Mouse (Mus musculus) forebrain, embryonic 14.5 days (tissue): Measurements from ENCODE around the gene Dnajb13. TPM values are rescaled to one million over a fixed set of nuclear protein-coding genes. Genes with fewer than 3 reads are reported as not detected.

Source experiments
- ATAC-seq: fragments of 200-750 bp; cut with Nextera tagmentation; 2 replicates; pipeline ENCODE4 v1.8.0; 2017; ENCODE audit warnings: mild to moderate bottlenecking, moderate library complexity
- DNase-seq: peaks from one replicate; pipeline ENCODE4 v3.0.0-alpha.2; 2015; ENCODE audit warnings: low spot score
- H3K27ac ChIP-seq: fragments of 300-500 bp; sonication (generic); 2 replicates; pipeline ENCODE4 v1.5.1; 2014; ENCODE audit warnings: low read depth, mild to moderate bottlenecking, control low read depth, low read length, moderate library complexity
- H3K27me3 ChIP-seq: fragments of 300-500 bp; sonication (generic); replicated peaks from 2 replicates; pipeline ENCODE4 v1.6.1; 2014; ENCODE audit warnings: low read length, control low read depth, mixed read lengths; ENCODE audit not compliant: control insufficient read depth, insufficient read depth
- H3K36me3 ChIP-seq: fragments of 300-500 bp; sonication (generic); 2 replicates; pipeline ENCODE4 v1.6.1; 2014; ENCODE audit warnings: low read length, control low read depth; ENCODE audit not compliant: control insufficient read depth, insufficient read depth
- H3K4me1 ChIP-seq: fragments of 300-500 bp; sonication (generic); 2 replicates; pipeline ENCODE4 v1.6.1; 2014; ENCODE audit warnings: antibody characterized with exemption, low read length, control low read depth; ENCODE audit not compliant: control insufficient read depth, insufficient read depth
- H3K4me2 ChIP-seq: fragments of 300-500 bp; sonication (generic); 2 replicates; pipeline ENCODE4 v1.6.1; 2014; ENCODE audit warnings: mild to moderate bottlenecking, control low read depth, low read length
- H3K4me3 ChIP-seq: fragments of 300-500 bp; sonication (generic); 2 replicates; pipeline ENCODE4 v1.5.1; 2014; ENCODE audit warnings: low read depth, low read length, control low read depth
- H3K9ac ChIP-seq: fragments of 300-500 bp; sonication (generic); 2 replicates; pipeline ENCODE4 v1.6.1; 2014; ENCODE audit warnings: mild to moderate bottlenecking, low read length, control low read depth, moderate library complexity
- H3K9me3 ChIP-seq: fragments of 300-500 bp; sonication (generic); replicated peaks from 2 replicates; pipeline ENCODE4 v1.6.1; 2016; ENCODE audit warnings: low read length, control low read depth, mixed read lengths; ENCODE audit not compliant: control insufficient read depth
- WGBS: fragments of 180-500 bp; shearing (Covaris S2); extraction: QIAGEN DNeasy Blood & Tissue Kit; methylation state at CpG from one replicate; pipeline ENCODE4 v1.1.7; 2014; 5-methylcytosine and 5-hydroxymethylcytosine counted together
- polyA plus RNA-seq: library from polyadenylated mRNA; unstranded; fragments of >200 nt; fragmentation: Nextera tagmentation; extraction: Ambion mirVana; gene quantifications from 2 replicates; pipeline ENCODE4 v1.2.1, GENCODE M21; 2014

Dnajb13 gene
- polyA plus RNA-seq, 1 experiment from 2014 or later = 5.0 TPM

DNA sequence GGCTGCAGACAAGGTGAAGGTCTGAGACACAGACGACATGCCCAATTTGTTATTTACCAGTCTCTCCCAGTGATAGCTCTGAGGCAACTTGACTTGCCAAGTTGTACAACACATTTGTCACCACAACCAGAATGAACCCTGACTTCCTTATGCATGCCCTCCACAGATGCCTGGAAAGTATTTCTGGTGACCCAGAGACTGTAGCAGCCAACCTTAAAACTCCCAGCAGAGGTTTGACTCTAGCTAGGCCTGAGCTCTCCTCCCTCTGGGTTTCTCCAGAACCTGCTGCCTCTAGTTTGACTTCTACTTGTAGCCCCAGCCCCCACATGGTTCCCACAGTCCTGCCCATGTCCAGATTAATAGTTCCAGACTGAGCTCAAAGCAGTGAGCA, 43.4 kb downstream of the Dnajb13 start:
- H3K4me1 ChIP-seq = no peaks in the 10 kb centered on the region
- no peak overlapping the region for H3K4me3 ChIP-seq

DNA sequence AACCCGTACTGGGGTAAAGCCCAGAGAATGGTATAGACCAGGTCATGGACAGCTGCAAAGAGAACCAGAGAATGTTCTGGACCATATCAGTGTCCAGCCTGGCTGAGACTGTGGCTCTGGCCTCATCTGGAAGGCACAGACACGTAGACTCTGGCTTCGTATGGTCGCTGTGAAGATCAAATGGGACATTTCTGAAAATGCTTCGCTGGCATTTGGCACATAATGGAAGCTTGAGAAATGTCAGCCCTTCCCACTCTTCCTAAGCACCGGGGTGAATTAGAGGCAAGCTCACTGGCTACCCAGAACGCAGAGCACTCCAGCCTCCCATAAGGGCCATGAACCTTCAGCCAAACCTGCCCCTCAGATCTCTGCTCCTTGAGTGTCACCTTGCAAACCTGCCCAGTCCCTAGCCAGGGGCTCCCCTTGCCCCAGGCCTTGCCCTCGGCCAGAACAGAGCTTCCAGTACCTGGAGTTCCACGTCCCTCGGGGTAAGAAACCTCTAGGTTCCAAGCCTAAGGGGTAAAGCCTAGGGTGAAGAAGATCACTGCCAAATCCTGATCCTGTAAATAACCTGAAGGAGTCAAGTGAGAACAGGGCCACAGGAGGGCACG, 43.9 kb downstream of the Dnajb13 start:
- DNase-seq = no peak
- no peak overlapping the region for H3K9ac ChIP-seq
- peaks cover 26% of the 10 kb centered on the region for H3K36me3 ChIP-seq
- H3K27ac ChIP-seq = no peak overlapping the region
- ATAC-seq = no peak
- no peak overlapping the region for H3K4me2 ChIP-seq
- H3K4me3 ChIP-seq = no peak overlapping the region
- H3K27me3 ChIP-seq = no peaks in the 10 kb centered on the region
- 94% methylated on average over 11 of the region's 11 CpGs for WGBS
- H3K9me3 ChIP-seq = no peaks in the 10 kb centered on the region
- no peaks in the 10 kb centered on the region for H3K4me1 ChIP-seq

More for the DNA sequence above, 43.4 kb downstream of the Dnajb13 start:
- H3K4me2 ChIP-seq = no peak overlapping the region
- H3K9me3 ChIP-seq = no peaks in the 10 kb centered on the region
- DNase-seq = no peak
- 100% methylated on average over 1 of the region's 1 CpGs for WGBS
- no peak overlapping the region for H3K27ac ChIP-seq
- H3K9ac ChIP-seq = no peak overlapping the region
- peaks cover 25% of the 10 kb centered on the region for H3K36me3 ChIP-seq
- ATAC-seq = no peak
- H3K27me3 ChIP-seq = no peaks in the 10 kb centered on the region

DNA sequence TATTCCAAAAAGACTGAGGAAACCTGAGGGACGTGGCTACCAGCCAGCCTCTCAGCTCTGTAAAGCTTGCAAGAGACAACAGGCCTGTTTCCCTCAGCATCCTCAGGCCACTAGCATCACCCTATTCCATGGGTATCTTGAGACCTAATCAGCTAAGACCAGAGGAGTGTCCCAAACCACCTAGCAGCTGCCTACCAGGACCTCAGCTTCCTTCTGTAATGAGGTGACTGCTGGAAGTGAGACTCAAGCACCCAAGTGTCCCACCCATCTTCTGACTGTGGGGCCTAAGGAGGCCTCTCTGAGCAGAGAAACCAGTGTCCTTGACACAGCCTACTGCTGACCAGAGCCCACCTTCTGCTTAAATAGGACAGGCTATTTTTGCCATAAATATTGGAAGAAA, 45.3 kb downstream of the Dnajb13 start:
- Histone ChIP-seq H3K9me3 (no peaks in the 10 kb centered on the region), H3K27ac (no peak overlapping the region), H3K27me3 (no peaks in the 10 kb centered on the region), H3K4me3 (no peak overlapping the region), H3K4me1 (no peaks in the 10 kb centered on the region), H3K36me3 (peaks cover 37% of the 10 kb centered on the region), H3K4me2 (no peak overlapping the region), H3K9ac (no peak overlapping the region)
- 83% methylated on average over 1 of the region's 1 CpGs for WGBS
- no peak for DNase-seq
- no peak for ATAC-seq

DNA sequence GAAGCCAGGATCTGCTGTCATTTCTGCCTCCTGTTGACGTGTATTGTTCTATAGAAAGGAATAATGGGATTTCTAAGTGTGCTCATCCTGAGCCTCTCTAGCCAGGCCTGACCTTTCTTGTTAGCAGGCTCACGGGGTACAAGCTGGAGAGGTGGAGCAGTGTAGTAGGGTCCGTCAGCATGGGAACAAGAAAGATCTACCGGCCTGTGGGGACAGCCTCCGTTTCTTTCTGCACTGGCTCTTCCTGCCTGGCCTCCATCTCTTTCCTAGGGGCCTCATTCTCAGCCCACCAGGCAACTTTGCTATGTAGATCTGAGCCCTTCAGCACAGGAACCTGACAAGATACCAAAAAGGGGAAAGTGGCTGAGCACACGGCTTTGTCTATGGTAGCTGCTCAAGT, 46.0 kb downstream of the Dnajb13 start:
- WGBS = 85% methylated on average over 6 of the region's 6 CpGs
- no peaks in the 10 kb centered on the region for H3K27me3 ChIP-seq
- H3K4me3 ChIP-seq = no peak overlapping the region
- H3K9ac ChIP-seq = no peak overlapping the region
- no peaks in the 10 kb centered on the region for H3K9me3 ChIP-seq
- no peak overlapping the region for H3K4me2 ChIP-seq
- H3K4me1 ChIP-seq = no peaks in the 10 kb centered on the region
- DNase-seq (no peak), ATAC-seq (no peak)
- no peak overlapping the region for H3K27ac ChIP-seq
- peaks cover 42% of the 10 kb centered on the region for H3K36me3 ChIP-seq

DNA sequence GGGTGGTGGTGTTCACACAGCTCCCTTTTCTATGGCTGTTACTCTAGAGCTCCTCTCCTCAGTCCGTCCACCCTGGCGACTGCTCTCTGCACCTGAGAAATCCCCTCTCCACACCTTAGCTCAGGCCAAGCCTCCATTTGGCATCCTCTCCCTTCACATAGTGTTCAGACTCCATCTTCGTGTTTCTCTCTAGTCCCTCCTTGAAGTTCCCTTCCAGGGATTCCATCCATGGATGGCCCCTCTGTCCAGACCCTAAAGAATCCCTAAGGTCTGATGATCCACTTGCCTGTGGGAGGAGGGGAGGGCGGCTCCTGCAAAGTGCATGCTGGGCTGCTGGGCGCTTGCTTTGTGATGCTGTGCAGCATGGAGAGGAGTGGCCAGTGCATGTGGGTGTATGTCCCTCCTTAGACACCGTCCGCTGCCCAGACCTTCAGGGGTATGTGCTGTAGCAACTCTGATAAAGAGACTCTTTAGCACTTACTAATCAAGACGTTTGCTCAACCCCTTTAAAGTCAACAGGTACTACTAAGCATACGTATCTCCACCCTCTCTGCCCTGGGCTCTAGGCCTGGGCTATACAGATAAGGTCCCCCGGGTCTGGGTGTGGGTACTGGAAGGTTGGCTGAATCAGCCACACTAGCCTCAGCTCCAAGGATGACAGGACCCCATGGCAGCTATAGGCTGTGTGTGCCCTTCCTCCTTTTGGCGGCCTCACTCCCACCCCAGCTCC, 47.8 kb downstream of the Dnajb13 start:
- Histone ChIP-seq H3K4me3 (no peak overlapping the region), H3K27me3 (no peaks in the 10 kb centered on the region), H3K9ac (no peak overlapping the region), H3K4me1 (no peaks in the 10 kb centered on the region), H3K9me3 (no peaks in the 10 kb centered on the region), H3K4me2 (no peak overlapping the region), H3K27ac (no peak overlapping the region), H3K36me3 (peaks cover 48% of the 10 kb centered on the region)
- 91% methylated on average over 11 of the region's 11 CpGs for WGBS
- no peak for DNase-seq
- ATAC-seq = no peak

DNA sequence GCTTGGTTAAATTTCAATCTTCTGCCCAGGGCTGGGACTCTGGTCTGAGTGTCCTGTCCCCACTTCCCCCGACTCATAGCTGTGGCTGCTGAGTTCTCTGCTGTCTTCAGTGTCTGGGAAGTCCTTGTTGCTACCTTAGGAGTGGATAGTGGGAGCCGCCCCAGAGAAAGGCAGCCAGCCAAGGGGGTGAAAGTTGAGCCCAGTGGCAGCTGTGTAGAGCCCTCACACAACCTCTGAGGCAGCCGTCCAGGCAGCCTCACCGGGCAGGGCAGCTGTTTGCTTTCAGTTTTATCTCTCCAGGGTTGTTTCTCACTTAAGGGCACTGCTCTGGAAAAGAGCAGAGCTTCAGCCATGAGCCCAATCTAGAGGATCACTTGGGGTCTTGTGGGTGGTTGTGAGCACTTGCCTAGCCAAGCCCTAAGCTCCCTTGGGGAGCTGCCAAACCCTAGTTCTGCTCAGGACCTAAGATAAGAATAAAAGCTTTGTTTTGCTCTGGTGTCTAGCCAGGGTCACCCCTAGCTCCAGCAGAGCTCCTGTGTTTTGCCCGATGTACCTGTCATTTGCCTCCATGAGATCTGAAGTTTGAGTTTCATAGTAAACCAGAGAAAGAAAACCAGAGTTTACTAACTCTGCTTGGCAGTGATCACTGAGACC, 49.0 kb downstream of the Dnajb13 start:
- H3K4me2 ChIP-seq = no peak overlapping the region
- H3K4me1 ChIP-seq = no peaks in the 10 kb centered on the region
- H3K9me3 ChIP-seq = no peaks in the 10 kb centered on the region
- peaks cover 55% of the 10 kb centered on the region for H3K36me3 ChIP-seq
- no peak overlapping the region for H3K27ac ChIP-seq
- ATAC-seq = no peak
- no peak overlapping the region for H3K9ac ChIP-seq
- peak; percentile 21 for DNase-seq
- 78% methylated on average over 5 of the region's 5 CpGs for WGBS
- H3K27me3 ChIP-seq = no peaks in the 10 kb centered on the region
- H3K4me3 ChIP-seq = no peak overlapping the region

DNA sequence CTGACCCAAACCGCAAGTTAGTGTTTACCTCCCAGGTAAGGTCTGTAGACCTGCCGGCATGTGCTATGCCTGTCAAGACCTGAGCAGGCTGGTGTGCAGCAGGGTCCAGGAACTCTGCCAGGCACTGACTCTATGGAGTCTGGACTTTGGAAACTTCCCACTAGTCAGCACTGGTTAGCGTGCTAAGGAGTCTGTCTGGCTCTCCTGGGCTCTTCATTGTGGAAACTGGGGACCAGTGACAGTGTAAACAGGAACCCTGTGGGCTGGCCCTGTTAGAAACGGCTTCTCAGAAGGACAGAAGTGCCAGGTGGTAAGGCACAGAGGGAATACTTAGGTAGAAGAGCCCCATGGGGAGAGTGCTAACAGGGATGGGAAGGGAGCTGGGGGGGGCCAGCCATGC, 49.5 kb downstream of the Dnajb13 start:
- H3K4me3 ChIP-seq = no peak overlapping the region
- WGBS = 94% methylated on average over 4 of the region's 4 CpGs
- DNase-seq (no peak), ATAC-seq (no peak)
- no peaks in the 10 kb centered on the region for H3K4me1 ChIP-seq
- H3K27ac ChIP-seq = no peak overlapping the region
- no peak overlapping the region for H3K4me2 ChIP-seq
- no peaks in the 10 kb centered on the region for H3K27me3 ChIP-seq
- H3K9me3 ChIP-seq = no peaks in the 10 kb centered on the region
- H3K9ac ChIP-seq = no peak overlapping the region
- peaks cover 57% of the 10 kb centered on the region for H3K36me3 ChIP-seq

DNA sequence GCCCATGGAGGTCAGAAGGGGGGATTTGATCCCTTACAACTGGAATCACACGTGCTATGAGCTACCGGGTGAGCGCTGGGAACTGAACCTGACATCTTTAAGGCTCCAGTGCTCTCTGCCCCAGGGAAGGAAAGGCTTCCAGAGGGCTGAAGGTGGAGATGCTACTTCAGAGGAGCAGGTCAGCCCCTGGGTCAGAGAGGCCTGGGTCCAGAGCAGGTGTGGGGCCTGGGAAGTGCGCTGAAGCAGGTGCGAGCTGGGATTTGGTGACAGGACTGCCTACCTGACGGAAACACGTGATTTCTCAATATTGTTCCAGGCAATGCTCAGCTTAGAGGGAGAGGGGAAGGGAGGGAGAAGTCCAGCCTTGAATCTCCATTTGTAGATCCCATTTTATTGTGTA, 50.5 kb downstream of the Dnajb13 start:
- ATAC-seq = no peak
- Histone ChIP-seq H3K4me3 (no peak overlapping the region), H3K36me3 (peaks cover 56% of the 10 kb centered on the region), H3K27ac (no peak overlapping the region), H3K4me2 (no peak overlapping the region), H3K27me3 (no peaks in the 10 kb centered on the region), H3K4me1 (no peaks in the 10 kb centered on the region), H3K9me3 (no peaks in the 10 kb centered on the region), H3K9ac (no peak overlapping the region)
- 95% methylated on average over 7 of the region's 7 CpGs for WGBS
- DNase-seq = no peak

GRCm38 (mm10) chr7:100463757-100464156, 51.0 kb downstream of the Dnajb13 start:
- ATAC-seq (no peak), DNase-seq (no peak)
- Histone ChIP-seq H3K36me3 (peaks cover 55% of the 10 kb centered on the region), H3K4me3 (no peak overlapping the region), H3K4me2 (no peak overlapping the region), H3K27me3 (no peaks in the 10 kb centered on the region), H3K9me3 (no peaks in the 10 kb centered on the region), H3K27ac (no peak overlapping the region), H3K9ac (no peak overlapping the region), H3K4me1 (no peaks in the 10 kb centered on the region)
- 92% methylated on average over 10 of the region's 10 CpGs for WGBS
